Mouse (Mus musculus) megakaryocyte, embryonic 14.5 days (primary cell): ENCODE data around the gene Rgma. TPM values are rescaled to one million over a fixed set of nuclear protein-coding genes. Genes with fewer than 3 reads are reported as not detected.

ENCODE experiments used
- H3K27me3 ChIP-seq: replicated peaks from 2 replicates; pipeline ENCODE3; 2012; ENCODE audit warnings: inconsistent platforms
- H3K36me3 ChIP-seq: replicated peaks from 2 replicates; pipeline ENCODE3; 2012; ENCODE audit warnings: low read length, inconsistent platforms, mixed read lengths
- H3K4me1 ChIP-seq: 2 replicates; pipeline ENCODE4 v1.6.1; 2012; ENCODE audit warnings: inconsistent platforms
- H3K4me3 ChIP-seq: replicated peaks from 2 replicates; pipeline ENCODE3; 2012; ENCODE audit warnings: moderate library complexity, mild to moderate bottlenecking, inconsistent platforms
- H3K9me3 ChIP-seq: 2 replicates; pipeline ENCODE4 v1.6.1; 2012; ENCODE audit warnings: inconsistent platforms
- FLI1 ChIP-seq: IDR thresholded peaks from 2 replicates; pipeline ENCODE4 v1.6.1; 2012; ENCODE audit warnings: low read length, inconsistent platforms, mixed read lengths
- GATA1 ChIP-seq: IDR thresholded peaks from 3 replicates; pipeline ENCODE4 v1.6.1; 2012; ENCODE audit warnings: mixed read lengths, low read length, inconsistent platforms, borderline replicate concordance
- polyA plus RNA-seq: library from polyadenylated mRNA; stranded (reverse); fragments of >175 nt; gene quantifications from 2 replicates; pipeline ENCODE4 v1.2.3, GENCODE M21; 2012; ENCODE audit warnings: low replicate concordance; ENCODE audit not compliant: insufficient read depth

The Rgma gene
- polyA plus RNA-seq, 1 experiment = not detected

DNA sequence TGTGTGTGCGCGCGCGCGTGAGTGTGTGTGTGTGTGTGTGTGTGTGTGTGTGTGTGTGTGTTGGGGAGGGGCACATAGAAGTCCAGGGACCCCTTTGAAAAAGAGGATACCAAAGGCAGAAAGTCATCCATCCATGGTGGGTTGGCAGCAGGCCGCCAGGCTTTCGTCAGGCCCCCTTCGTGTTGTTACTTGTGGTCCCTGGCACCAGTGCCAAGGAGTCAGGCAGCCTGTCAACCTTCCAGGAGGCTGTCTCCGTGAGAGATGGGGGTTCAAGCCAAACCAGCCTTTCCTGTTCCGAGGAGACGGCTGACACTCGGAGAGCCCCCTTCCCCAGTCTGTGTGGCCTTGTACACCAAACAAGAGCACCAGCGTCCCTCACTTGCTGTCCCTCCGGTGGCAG, 38.9 kb downstream of the Rgma start:
- Histone ChIP-seq H3K4me3 (no peak overlapping the region), H3K9me3 (no peaks in the 10 kb centered on the region), H3K4me1 (no peaks in the 10 kb centered on the region), H3K36me3 (no peaks in the 10 kb centered on the region), H3K27me3 (peaks cover 47% of the 10 kb centered on the region)
- TF ChIP-seq GATA1 (no peak), FLI1 (no peak)

DNA sequence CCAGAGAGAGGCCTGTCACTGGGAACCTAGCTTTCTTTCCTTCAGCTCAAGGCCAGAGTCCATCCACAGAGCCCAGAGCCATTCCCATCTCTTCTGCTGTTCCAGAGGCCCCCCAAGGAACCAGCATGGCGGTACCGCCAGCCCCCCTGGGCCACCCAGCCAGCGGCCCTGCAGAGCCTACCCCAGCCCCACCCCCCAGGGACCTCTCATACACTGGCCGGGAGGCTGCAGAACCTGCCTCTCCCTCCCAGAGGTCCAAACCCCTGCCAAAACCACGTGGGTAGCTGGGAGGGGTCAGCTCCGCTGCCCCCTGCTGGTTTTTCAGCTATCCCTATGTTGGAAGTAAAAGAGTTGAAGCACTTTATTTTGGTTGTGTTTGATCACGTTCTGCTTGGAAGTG, 44.1 kb downstream of the Rgma start:
- peaks cover 4% of the 10 kb centered on the region for H3K36me3 ChIP-seq
- H3K4me1 ChIP-seq = peaks cover 11% of the 10 kb centered on the region
- no peak overlapping the region for H3K4me3 ChIP-seq
- H3K27me3 ChIP-seq = peaks cover 30% of the 10 kb centered on the region
- H3K9me3 ChIP-seq = no peaks in the 10 kb centered on the region
- TF ChIP-seq FLI1 (no peak), GATA1 (no peak)

DNA sequence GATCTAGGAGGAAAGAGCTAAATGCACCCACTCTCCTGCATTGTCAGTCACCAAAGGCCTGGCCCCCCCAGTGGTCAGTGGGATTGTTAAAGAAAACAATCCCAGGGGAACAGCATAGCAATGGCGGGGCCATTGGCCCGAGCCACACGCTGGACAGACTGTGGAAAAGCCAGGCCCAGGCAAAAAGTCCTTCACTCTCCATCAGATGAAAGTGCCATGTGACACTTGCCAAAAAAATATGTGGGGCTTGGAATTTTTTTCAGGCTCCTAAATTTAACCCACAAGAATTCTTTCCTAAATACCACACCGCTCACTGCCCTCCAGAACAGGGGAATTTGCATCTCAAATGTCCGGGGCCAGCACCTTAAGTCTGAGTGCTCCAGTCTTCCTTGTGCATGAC, 45.5 kb downstream of the Rgma start:
- TF ChIP-seq FLI1 = no peak
- no peak for TF ChIP-seq GATA1
- Histone ChIP-seq H3K4me1 (peaks cover 21% of the 10 kb centered on the region), H3K27me3 (peaks cover 22% of the 10 kb centered on the region), H3K36me3 (peaks cover 15% of the 10 kb centered on the region), H3K9me3 (no peaks in the 10 kb centered on the region), H3K4me3 (no peak overlapping the region)

DNA sequence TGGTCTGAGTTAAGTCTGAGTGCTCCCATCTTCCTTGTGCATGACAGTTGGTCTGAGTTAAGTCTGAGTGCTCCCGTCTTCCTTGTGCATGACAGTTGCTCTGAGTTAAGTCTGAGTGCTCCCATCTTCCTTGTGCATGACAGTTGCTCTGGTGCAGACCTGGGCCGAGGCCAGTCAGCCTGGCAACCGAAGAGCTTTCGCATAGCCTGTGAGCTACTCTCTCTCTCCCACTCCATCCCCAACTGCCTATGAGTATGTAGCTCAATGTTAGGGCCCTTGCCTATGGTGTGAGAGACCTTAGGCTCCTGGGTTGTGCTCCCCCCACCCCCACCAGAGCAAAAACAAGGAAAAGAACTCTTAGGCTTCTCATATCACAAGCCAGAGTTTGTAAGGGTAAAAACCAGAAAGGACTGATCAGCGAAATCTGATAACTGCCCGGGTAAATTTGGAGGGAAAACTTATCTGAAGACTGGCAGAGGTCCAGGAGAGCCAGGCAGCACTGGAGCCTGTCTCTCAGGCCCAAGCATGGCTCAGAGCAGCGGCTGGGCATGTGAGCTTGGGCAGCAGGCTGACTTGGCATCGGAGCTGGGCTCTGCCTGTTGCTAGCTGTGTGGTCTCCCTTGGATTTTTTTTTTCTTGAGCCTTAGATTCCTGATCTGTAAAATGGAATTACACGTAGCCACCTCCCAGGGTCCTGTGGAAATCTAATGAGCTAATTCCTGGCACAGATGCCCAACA, 46.1 kb downstream of the Rgma start:
- Histone ChIP-seq H3K27me3 (peaks cover 21% of the 10 kb centered on the region), H3K4me1 (peaks cover 21% of the 10 kb centered on the region), H3K36me3 (peaks cover 19% of the 10 kb centered on the region), H3K4me3 (no peak overlapping the region), H3K9me3 (no peaks in the 10 kb centered on the region)
- TF ChIP-seq FLI1 (no peak), GATA1 (no peak)

DNA sequence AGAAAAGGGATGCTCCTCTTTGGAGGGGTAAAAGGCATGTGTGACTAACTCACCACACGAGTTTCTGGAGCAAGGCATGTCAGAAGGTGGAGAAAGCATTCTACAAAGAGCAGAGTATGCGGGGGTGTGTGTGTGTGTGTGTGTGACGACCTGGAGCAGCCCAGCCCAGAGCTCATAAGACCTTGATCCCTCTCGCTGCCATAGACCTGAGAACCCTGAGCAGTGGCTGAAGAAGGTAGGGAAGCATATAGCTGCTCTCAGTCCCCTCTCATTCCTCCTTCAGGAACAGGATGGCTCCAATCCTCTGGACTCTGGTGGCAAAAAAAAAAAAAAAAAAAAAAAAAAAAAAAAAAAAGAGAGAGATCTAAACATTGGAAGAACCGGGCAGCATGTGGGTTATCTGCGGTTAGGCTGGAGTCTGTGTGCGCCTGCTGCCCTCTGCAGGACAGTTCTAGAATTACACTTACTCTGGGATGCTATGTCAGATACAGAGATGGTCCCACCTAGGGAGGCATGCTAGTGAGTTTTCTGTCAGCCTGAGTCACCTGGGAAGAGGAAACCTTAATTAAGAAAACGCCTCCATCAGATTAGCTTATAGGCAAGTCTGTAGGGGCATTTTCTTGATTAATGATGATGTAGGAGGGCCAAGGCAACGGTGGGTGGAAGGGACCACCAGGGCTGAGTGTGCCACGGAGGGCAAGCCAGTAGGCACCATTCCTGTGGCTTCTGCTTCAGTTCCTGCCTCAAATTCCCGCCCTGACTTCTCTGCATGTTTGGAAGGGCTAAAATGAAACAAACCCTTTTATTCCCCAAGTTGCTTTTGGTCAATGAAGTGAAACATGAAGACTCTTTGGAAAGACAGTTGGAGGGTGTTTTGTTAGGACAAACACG, 47.2 kb downstream of the Rgma start:
- Histone ChIP-seq H3K4me1 (peaks cover 27% of the 10 kb centered on the region), H3K4me3 (no peak overlapping the region), H3K9me3 (no peaks in the 10 kb centered on the region), H3K36me3 (peaks cover 29% of the 10 kb centered on the region), H3K27me3 (peaks cover 18% of the 10 kb centered on the region)
- TF ChIP-seq GATA1 = no peak
- no peak for TF ChIP-seq FLI1

DNA sequence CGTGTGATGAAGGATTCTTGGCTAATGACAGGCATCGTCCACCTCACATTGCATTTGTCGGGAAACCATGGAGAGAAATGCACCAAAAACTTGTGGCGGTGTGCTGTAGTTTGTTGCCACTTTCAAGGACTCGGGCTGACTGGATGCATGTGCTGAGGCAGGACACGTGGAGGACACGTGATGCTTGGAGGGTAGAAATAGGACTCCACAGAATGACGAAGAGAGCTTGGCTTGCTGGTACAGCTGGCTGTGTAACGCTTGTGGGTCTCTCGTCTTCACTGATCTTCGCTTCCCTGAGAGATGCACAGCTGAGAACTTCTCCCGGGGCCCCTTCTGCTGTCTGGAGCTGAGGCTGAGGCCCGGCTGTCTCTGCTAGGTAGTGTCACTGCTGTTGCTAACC, 47.9 kb downstream of the Rgma start:
- TF ChIP-seq GATA1 (no peak), FLI1 (no peak)
- H3K4me3 ChIP-seq = no peak overlapping the region

DNA sequence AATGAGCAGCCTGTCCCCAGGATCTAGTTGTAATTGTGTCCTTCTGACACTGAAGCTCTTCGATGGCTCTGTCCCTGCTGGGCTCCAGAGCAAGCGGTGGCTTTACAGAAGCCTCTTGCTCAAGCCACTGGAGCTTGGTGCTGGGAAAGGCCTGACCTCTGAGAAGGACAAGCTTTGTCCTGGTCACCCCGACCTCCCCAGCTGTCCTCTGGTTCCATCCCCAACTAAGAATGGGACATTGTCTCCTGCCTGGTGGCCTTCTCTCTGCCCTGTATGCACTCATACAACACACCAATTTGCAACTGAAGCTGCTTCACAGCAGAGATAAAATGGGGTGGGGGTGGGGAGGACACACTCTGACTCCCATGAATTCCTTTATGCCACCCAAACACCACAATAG, 48.9 kb downstream of the Rgma start:
- peaks cover 43% of the 10 kb centered on the region for H3K4me1 ChIP-seq
- no peak overlapping the region for H3K4me3 ChIP-seq
- peaks cover 47% of the 10 kb centered on the region for H3K36me3 ChIP-seq
- H3K9me3 ChIP-seq = no peaks in the 10 kb centered on the region
- TF ChIP-seq GATA1 (no peak), FLI1 (no peak)
- H3K27me3 ChIP-seq = peaks cover 7% of the 10 kb centered on the region

More for the DNA sequence above, 47.9 kb downstream of the Rgma start:
- Histone ChIP-seq H3K36me3 (peaks cover 37% of the 10 kb centered on the region), H3K4me1 (peaks cover 32% of the 10 kb centered on the region), H3K9me3 (no peaks in the 10 kb centered on the region), H3K27me3 (peaks cover 11% of the 10 kb centered on the region)

DNA sequence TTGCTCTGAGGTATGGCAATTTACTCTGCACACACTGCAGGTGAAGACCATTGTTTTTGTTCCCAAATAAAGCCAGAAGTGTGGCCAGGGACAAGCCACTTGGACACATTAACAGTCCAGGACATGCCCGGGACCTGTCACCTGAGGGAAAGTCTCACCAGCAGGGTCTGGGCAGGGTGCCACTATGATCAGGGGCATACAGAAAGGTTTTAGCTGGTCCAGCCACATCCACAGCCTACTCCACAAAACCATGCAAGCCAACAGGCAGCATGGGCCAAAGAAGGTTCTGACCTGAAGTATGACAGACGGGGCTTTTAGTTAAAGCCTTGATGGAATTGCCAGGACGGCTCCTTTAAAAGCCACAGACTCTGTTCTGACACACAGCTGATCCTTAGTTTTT, 49.4 kb downstream of the Rgma start:
- Histone ChIP-seq H3K27me3 (peaks cover 7% of the 10 kb centered on the region), H3K36me3 (peaks cover 51% of the 10 kb centered on the region), H3K4me3 (no peak overlapping the region), H3K9me3 (no peaks in the 10 kb centered on the region), H3K4me1 (peaks cover 47% of the 10 kb centered on the region)
- no peak for TF ChIP-seq GATA1
- TF ChIP-seq FLI1 = no peak

DNA sequence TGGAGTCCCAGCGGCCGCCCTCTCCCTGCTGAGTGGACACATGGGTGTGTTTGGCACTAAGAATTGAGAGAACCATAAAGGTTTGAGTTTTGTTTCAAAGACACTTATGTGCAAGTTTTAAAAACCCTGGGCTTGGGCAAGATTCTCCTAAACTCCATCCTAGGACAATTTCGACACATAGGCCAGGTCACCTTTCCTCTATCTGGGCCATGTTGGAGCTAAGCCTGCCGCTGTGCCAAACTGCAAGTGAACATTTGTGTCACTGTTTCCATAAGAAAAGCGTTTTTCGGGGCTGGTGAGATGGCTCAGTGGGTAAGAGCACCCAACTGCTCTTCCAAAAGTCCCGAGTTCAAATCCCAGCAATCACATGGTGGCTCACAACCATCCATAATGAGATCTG, 50.1 kb downstream of the Rgma start:
- H3K36me3 ChIP-seq = peaks cover 59% of the 10 kb centered on the region
- H3K4me3 ChIP-seq = no peak overlapping the region
- no peaks in the 10 kb centered on the region for H3K9me3 ChIP-seq
- TF ChIP-seq GATA1 (no peak), FLI1 (no peak)
- no peaks in the 10 kb centered on the region for H3K27me3 ChIP-seq
- H3K4me1 ChIP-seq = peaks cover 54% of the 10 kb centered on the region

DNA sequence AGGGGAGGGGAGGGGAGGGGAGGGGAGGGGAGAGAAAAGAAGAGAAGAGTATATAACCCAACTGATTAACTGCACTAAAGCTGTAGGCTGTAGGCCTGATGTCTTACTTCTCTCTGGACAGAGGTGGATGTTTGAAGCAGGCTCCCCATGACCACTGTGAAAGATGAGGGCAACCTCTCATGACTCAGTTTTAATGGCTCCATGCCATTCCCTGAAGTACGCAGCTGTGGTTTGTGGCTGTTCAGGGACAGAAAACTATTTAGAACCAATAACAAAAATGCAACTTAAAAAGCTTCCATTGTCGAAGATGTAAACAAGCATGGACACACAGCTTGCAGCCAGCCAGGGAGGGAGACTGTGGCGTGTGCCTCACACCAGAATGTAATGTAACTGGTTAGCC, 50.9 kb downstream of the Rgma start:
- Histone ChIP-seq H3K9me3 (no peaks in the 10 kb centered on the region), H3K4me3 (no peak overlapping the region), H3K4me1 (peaks cover 56% of the 10 kb centered on the region), H3K27me3 (no peaks in the 10 kb centered on the region), H3K36me3 (peaks cover 66% of the 10 kb centered on the region)
- TF ChIP-seq FLI1 = no peak
- TF ChIP-seq GATA1 = no peak
